Mouse (Mus musculus) liver, postnatal 0 days (tissue): ENCODE measurements at regions not wholly inside any gene's neighbourhood (a gene's known extent, or its start where the extent isn't known, plus 50 kb on each side); places are given as distances from the start of the nearest gene placed in this dataset.
A peak's percentile ranks its signal among the peaks of the same experiment; 100 is the strongest.

Experiments used
- ATAC-seq: fragments of 200-750 bp; cut with Nextera tagmentation; 2 replicates; pipeline ENCODE4 v1.8.0; 2017; ENCODE audit warnings: mild to moderate bottlenecking, moderate library complexity
- DNase-seq: peaks from one replicate; pipeline ENCODE4 v3.0.0-alpha.2; 2016
- H3K27ac ChIP-seq: fragments of 300-500 bp; sonication (generic); 2 replicates; pipeline ENCODE4 v1.5.1; 2014; ENCODE audit warnings: antibody characterized with exemption, moderate library complexity, mild to moderate bottlenecking, low read depth
- H3K27me3 ChIP-seq: fragments of 300-500 bp; sonication (generic); 2 replicates; pipeline ENCODE4 v1.6.1; 2014; ENCODE audit warnings: low read length, control low read depth, mixed read lengths; ENCODE audit not compliant: insufficient read depth
- H3K36me3 ChIP-seq: fragments of 300-500 bp; sonication (generic); replicated peaks from 2 replicates; pipeline ENCODE4 v1.6.1; 2014; ENCODE audit warnings: mild to moderate bottlenecking, control low read depth, low read length, moderate library complexity, mixed read lengths; ENCODE audit not compliant: insufficient read depth
- H3K4me1 ChIP-seq: fragments of 300-500 bp; sonication (generic); 2 replicates; pipeline ENCODE4 v1.6.1; 2014; ENCODE audit warnings: antibody characterized with exemption, mild to moderate bottlenecking, control low read depth; ENCODE audit not compliant: insufficient read depth
- H3K4me2 ChIP-seq: fragments of 300-500 bp; sonication (generic); 2 replicates; pipeline ENCODE4 v1.6.1; 2014; ENCODE audit warnings: low read depth, mild to moderate bottlenecking, low read length, moderate library complexity, mixed read lengths
- H3K4me3 ChIP-seq: fragments of 300-500 bp; sonication (generic); 2 replicates; pipeline ENCODE4 v1.5.1; 2014; ENCODE audit warnings: low read depth, low read length
- H3K9ac ChIP-seq: fragments of 300-500 bp; sonication (generic); replicated peaks from 2 replicates; pipeline ENCODE4 v1.6.1; 2014; ENCODE audit warnings: mild to moderate bottlenecking, moderate library complexity
- H3K9me3 ChIP-seq: fragments of 300-500 bp; sonication (generic); 2 replicates; pipeline ENCODE4 v1.6.1; 2016; ENCODE audit warnings: mild to moderate bottlenecking, control low read depth, low read length, mixed read lengths
- CTCF ChIP-seq: sonication (generic); IDR thresholded peaks from 2 replicates; pipeline ENCODE4 v1.5.1; 2016; ENCODE audit warnings: antibody characterized with exemption, low read depth
- EP300 ChIP-seq: IDR thresholded peaks from 2 replicates; pipeline ENCODE4 v1.6.1; 2016; ENCODE audit warnings: antibody characterized with exemption, low read depth, mild to moderate bottlenecking
- WGBS: fragments of 180-500 bp; shearing (Covaris S2); extraction: QIAGEN DNeasy Blood & Tissue Kit; methylation state at CpG from one replicate; pipeline ENCODE4 v1.1.7; 2014; ENCODE audit not compliant: insufficient replicate concordance; 5-methylcytosine and 5-hydroxymethylcytosine counted together

GRCm38 (mm10) chr6:59556668-59557310 is 130.7 kb upstream of the Gprin3 start:
- Histone ChIP-seq H3K9me3 (0 out of 2 replicates have a peak, but pooled peaks cover 2% of the 10 kb centered on the region), H3K36me3 (no peaks in the 10 kb centered on the region), H3K4me3 (no peak overlapping the region), H3K4me2 (no peak overlapping the region), H3K4me1 (no peaks in the 10 kb centered on the region), H3K27ac (peak overlapping the region; percentile 44; the same call in 1 of the 2 replicates), H3K27me3 (no peaks in the 10 kb centered on the region), H3K9ac (no peak overlapping the region)
- 57% methylated on average over 1 of the region's 1 CpGs for WGBS
- DNase-seq (no peak), ATAC-seq (peak; percentile 62; the same call in 1 of the 2 replicates)
- TF ChIP-seq EP300 (no peak), CTCF (no peak)

GRCm38 (mm10) chr6:59537025-59537424 is 110.9 kb upstream of the Gprin3 start:
- TF ChIP-seq CTCF (no peak), EP300 (no peak)
- no peak overlapping the region for H3K4me2 ChIP-seq
- DNase-seq (no peak), ATAC-seq (no peak)
- H3K27me3 ChIP-seq, result no peaks in the 10 kb centered on the region
- H3K9me3 ChIP-seq, result no peaks in the 10 kb centered on the region
- 47% methylated on average over 2 of the region's 2 CpGs for WGBS
- no peak overlapping the region for H3K27ac ChIP-seq
- H3K4me1 ChIP-seq, result no peaks in the 10 kb centered on the region
- H3K4me3 ChIP-seq, result no peak overlapping the region
- H3K36me3 ChIP-seq, result no peaks in the 10 kb centered on the region
- no peak overlapping the region for H3K9ac ChIP-seq

GRCm38 (mm10) chr6:59524940-59525265 is 98.8 kb upstream of the Gprin3 start:
- Histone ChIP-seq H3K4me1 (no peaks in the 10 kb centered on the region), H3K4me3 (no peak overlapping the region), H3K36me3 (no peaks in the 10 kb centered on the region), H3K27me3 (no peaks in the 10 kb centered on the region), H3K9me3 (no peaks in the 10 kb centered on the region), H3K9ac (no peak overlapping the region), H3K27ac (no peak overlapping the region), H3K4me2 (no peak overlapping the region)
- TF ChIP-seq EP300, result no peak
- no peak for TF ChIP-seq CTCF
- DNase-seq (no peak), ATAC-seq (no peak)
- WGBS, result 57% methylated on average over 1 of the region's 1 CpGs

GRCm38 (mm10) chr6:59524095-59524939 is 98.2 kb upstream of the Gprin3 start:
- DNase-seq (no peak), ATAC-seq (no peak)
- no peaks in the 10 kb centered on the region for H3K27me3 ChIP-seq
- H3K9ac ChIP-seq, result no peak overlapping the region
- H3K9me3 ChIP-seq, result no peaks in the 10 kb centered on the region
- TF ChIP-seq CTCF (no peak), EP300 (no peak)
- no peak overlapping the region for H3K4me2 ChIP-seq
- 53% methylated on average over 1 of the region's 1 CpGs for WGBS
- no peaks in the 10 kb centered on the region for H3K4me1 ChIP-seq
- H3K4me3 ChIP-seq, result no peak overlapping the region
- H3K27ac ChIP-seq, result no peak overlapping the region
- no peaks in the 10 kb centered on the region for H3K36me3 ChIP-seq

- ATAC-seq (no peak), DNase-seq (no peak)
- no peak overlapping the region for H3K4me2 ChIP-seq
- no peak overlapping the region for H3K9ac ChIP-seq
- H3K27ac ChIP-seq, result no peak overlapping the region
- no peaks in the 10 kb centered on the region for H3K27me3 ChIP-seq
- TF ChIP-seq CTCF (no peak), EP300 (no peak)
- no peak overlapping the region for H3K4me3 ChIP-seq
- H3K9me3 ChIP-seq, result no peaks in the 10 kb centered on the region
- no peaks in the 10 kb centered on the region for H3K36me3 ChIP-seq
- H3K4me1 ChIP-seq, result no peaks in the 10 kb centered on the region
These were observed 96.9 kb upstream of the Gprin3 start for GRCm38 (mm10) chr6:59522960-59523359.

GRCm38 (mm10) chr6:59500818-59501217 is 74.7 kb upstream of the Gprin3 start:
- Histone ChIP-seq H3K9ac (no peak overlapping the region), H3K9me3 (no peaks in the 10 kb centered on the region), H3K27ac (no peak overlapping the region), H3K4me1 (no peaks in the 10 kb centered on the region), H3K4me2 (no peak overlapping the region), H3K4me3 (no peak overlapping the region), H3K27me3 (no peaks in the 10 kb centered on the region), H3K36me3 (no peaks in the 10 kb centered on the region)
- DNase-seq, result no peak
- 35% methylated on average over 1 of the region's 1 CpGs for WGBS
- peak; percentile 34; the same call in 1 of the 2 replicates for TF ChIP-seq CTCF
- no peak for TF ChIP-seq EP300
- no peak for ATAC-seq
